Mouse (Mus musculus): ENCODE measurements around the gene Znhit2.

Znhit2 gene

DNA sequence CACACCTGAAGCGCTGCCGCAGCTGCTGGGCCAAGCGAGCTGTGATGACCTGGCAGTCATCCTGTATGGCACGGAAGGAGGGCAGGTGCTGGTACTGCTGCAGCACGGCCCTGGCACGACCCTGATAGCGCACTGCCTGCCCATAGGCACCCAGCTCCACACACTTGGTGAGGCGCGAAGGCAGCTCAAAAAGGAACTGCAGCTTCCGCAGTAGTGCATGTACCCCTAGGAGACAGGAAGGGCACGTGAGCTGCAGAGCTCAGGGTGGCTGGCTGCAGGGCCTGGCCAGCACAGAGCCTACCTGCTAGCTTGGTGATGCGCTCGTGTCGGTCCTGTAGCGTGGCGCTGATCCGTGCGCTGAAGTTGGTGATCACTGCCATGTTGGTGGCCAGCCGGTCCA, 10.3 kb downstream of the Znhit2 start:
- DNase-seq (ENCODE audit: low spot score), result no peak

DNA sequence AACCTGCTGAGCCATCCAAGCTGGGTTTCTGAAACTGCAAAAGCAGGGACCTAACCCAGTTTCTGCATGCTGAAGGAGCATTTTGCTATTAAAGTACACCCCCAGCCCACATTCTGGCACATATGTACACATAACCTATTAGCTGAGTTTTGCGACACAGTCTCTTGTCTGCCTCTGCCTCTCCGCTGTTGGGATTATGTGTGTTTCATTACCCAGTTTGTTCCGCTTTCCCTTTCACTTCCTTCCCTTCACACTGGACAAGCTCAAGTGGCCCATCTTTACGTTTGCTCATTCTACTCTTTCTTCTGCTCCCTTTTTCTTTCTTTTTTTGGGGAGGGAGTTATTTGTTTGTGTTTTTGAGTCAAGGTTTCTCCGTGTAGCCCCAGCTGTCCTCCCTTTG, 12.9 kb downstream of the Znhit2 start:
- DNase-seq (ENCODE audit: low spot score), result no peak

DNA sequence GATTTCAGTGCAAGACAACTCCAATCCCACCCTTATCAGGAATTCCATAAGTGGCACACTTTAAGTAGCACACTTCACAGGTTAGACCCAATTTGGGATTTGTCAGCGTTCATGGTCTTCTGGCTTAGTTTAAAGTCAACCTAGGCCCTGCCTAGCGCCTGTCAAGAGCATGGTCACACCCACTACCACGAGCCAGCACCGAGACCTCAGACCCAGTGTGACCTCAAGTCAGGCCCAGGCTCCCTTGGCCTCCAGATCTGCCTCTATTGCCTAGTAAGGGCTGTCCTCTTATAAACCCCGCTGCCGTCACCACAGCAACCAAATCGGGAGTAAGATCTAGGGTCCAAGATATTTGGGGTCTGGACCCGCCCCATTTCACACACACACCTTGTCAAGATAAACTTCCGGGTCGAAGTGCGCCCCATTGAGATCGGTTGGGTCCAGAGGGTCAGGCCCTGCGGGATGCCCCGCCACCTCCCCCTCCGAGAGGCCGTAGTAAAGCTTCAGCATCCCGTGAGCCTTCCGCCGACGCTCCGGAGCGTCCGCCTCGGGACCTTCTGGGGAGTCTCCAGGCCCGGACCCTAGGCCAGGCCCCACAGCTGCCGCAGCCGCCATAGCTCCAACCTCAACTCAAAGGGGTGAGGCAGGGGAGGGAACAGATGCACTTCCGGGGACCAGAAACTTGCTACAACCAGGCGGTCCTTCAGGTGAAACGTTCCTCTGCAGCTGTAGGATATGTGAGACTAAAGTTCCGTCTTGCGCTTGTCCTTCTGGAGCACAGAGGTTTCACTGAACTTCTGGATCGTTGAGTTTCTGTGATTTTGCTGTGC, 15.8 kb downstream of the Znhit2 start, which contains the start of gene Vps51:
Vps51 (minus strand) TSS at position 668 of the 830 bp plus-strand sequence.
- peak; percentile 87 for DNase-seq (ENCODE audit: low spot score)

DNA sequence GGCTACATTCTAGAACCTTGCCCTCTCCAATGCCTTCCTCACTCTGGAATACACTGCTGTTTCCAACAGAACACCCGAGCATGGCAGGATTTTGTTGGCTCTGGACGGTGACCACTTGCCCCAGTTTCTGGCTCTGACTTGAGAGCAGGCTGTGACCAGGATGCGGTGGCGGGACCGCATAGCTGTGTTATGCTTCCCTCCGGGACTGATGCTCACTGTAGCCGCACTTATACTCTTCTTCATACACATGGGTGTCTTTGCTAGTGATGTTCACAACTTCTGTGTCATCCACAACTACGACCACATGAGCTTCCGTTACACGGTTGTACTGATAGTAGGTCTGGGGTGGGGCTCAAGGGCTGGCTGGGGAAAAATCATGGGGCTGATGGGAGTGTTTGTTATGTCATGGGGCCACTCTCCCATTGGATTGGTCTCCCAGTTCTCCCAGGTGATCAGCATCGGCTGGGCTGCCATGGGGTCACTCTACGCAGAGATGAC, 19.0 kb downstream of the Znhit2 start, which contains the start of gene Tmem262:
Tmem262 (plus strand) TSS at position 51 of the 498 bp plus-strand sequence.
- DNase-seq (ENCODE audit: low spot score), result no peak

DNA sequence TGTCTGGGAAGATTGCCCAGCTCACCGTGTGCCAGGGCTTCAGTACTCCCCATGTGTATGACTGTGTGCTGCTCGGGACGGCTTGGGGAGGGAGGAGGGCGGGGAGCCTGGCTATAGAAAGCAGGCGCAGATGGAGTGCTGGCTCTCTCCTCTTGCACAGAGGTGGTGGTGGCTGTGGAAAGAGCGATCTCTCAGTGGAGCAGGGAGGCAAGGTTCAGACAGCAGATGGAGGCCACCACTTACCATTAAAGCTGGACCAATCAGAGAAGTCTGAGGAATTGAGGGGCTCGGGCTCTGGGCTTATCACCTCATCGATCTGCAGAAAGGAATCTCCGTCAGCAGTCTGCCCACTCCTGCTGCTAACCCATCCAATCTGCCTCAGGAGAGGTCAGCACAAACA, 21.2 kb downstream of the Znhit2 start, which contains the start of gene Gm28374:
Gm28374 (minus strand) TSS at position 101 of the 400 bp plus-strand sequence.
- no peak for DNase-seq (ENCODE audit: low spot score)

DNA sequence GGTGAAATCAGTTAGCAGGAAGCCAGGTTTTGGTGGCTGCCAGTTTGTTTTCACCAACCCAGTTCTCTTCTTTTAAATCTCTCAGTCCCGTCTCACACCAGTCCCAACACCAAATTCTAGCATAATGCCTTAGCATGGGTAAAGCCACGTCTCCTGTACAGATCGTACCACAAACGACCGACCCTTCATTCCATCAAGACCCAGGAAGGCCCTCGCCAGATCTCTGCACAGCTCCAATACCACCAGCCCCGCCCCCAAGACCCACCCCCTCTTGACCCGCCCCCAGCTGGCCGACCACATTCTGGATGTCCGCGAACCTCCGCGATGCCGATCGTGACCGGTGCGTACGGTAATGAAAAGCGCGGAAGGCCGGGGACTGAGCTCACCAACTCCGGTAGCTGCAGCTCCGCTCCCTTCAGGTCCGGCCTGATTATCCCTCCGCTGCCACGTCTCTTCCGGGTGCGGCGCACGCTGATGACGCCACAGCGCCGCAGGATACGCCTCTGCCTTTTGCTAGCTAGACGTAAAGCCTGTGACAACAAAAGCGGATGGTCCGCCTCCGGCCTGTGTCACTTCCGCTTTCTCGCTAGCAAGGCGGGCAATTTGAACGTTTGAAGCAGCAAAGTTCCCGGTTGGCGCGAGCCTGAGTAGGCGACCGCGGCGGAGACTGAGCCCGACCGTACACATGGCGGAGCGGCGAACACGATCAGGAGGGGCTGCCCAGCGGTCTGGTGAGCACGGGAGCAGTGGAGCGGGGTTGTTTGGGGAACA, 23.7 kb downstream of the Znhit2 start, which contains the start of the genes Zfpl1 and Cdca5:
Zfpl1 (minus strand) TSS at position 479 of the 771 bp plus-strand sequence.
Cdca5 (plus strand) TSS at position 506 of the 771 bp plus-strand sequence.
- peak; percentile 97 for DNase-seq (ENCODE audit: low spot score)

DNA sequence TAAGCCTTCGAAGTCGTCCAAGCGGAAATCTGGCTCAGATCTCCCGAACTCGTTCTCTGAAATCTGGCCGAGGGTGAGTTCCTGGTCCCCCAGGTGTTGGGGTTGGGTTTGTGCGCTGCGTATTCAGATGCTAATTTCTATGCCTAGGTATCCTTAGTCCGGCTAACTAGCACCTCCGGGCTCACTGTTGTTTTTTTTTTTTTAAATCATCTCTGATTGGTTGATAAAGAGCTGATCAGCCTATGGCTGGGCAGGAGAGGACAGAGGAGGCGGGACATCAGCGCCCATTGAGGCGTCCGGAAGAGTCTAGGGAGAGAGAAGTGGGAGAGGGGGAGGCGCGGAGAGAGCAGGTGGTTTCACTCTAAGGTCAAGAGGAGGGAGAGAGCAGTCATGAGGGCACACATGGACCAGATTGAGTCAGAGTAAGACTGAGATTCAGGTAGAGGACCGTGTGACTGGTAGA, 24.5 kb downstream of the Znhit2 start:
- no peak for DNase-seq (ENCODE audit: low spot score)

DNA sequence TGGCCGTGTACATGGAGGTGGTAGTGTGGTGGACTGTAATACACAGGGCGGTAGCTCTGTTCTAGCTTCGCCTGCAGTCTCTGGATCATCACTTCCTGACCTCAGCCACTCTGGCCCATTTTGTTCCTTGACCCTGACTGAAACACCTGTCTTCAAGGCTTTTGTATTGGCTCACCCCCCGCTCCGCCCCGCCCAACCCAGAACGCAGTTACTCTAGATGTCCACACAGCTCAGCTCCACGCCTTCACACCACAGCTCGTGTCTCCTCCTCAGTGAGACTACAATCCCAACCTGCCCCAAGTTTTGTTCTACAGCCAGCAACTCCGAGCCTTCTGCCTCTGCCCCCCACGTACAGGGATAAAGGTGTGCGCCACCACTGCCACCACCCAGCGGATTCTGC, 27.8 kb downstream of the Znhit2 start:
- no peak for DNase-seq (ENCODE audit: low spot score)

DNA sequence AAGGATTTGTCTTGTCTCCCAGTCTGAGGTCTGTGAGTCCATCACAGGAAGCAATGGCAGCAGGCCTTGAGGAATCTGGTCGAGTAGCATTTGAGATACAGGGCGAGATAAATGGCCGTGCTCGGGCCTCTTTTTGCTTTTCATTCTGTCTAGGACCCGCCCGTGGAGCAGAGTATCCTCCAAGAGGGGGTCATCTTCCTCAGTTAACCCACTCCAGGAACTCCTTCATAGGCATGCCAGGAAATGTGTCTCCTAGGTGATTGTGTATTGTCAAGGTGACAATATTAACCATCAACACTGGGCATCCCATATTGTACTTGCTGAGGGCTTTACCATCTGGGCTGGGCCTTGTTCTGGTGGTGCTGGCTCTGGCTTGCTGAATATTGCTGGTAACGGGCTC, 33.1 kb downstream of the Znhit2 start, which contains the start of gene AC131692.1:
AC131692.1 (plus strand) TSS at position 301 of the 400 bp plus-strand sequence.
- no peak for DNase-seq (ENCODE audit: low spot score)

DNA sequence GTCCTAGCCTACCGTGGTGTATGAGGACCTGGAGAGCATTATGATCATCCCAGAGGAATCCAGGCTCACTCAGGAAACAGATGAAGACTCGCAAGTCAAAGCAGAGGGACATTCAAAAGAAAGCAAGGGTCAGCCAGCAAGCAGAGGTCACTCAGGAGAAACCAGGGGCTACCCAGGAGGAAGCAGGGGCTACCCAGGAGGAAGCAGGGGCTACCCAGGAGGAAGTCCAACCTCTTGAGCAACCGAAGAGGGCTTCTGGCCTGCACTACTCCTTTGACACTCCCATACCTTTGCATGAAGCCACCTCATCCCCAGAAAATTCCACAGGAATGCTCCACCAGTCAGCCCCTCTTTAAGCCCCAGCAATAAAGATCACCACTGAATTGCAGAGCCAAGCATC, 36.9 kb downstream of the Znhit2 start:
- no peak for DNase-seq (ENCODE audit: low spot score)

DNA sequence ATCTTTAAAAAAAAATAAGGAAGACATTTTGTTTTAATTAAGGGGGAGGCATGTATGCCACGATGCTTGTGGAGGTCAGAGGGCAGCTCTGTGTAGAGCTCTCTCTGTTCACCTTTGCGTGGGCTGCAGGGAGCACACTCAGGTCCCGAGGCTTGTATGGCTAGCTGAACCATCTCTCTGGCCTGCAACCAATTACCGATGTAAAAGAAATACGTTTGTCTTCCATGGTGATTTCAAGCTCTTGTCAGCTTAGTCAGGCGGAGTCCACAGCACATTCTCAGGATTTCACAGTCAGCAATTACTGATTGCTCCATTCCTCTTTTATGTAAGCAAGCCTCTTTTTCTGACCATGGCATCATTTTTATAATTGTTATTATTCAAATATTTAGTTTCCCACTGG, 40.2 kb downstream of the Znhit2 start:
- no peak for DNase-seq (ENCODE audit: low spot score)

DNA sequence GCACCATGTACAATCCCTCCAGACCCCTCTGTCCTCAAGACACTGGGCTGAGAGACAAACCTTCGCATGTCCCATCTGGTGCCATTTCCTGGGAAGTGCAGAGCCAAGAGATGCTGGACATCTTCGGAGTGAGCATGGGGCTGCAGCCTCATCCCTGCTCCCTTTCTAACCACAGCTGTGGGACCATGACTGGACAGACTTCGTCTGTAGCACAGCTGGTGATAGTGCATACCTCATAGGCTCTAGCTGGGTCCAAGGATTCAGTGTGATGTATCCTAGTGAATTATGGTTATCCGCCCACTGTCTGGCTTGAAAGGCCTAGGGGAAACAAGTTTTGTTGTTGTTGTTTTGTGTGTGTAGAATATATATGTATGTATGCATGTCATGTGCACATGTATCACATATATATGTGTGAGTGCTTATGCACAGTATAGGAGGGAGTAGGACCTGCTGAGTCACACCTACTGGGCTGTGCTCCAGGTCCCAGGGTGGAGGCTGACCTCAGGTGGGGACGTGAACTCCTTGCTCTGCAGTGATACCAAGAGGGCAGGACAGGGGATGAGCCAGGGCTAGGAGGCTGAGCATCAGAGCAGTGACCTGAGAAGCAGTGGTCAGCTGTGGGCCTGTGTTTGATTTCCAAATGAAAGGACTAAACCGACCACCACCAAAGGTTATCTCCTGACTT, 41.3 kb downstream of the Znhit2 start:
- no peak for DNase-seq (ENCODE audit: low spot score)

DNA sequence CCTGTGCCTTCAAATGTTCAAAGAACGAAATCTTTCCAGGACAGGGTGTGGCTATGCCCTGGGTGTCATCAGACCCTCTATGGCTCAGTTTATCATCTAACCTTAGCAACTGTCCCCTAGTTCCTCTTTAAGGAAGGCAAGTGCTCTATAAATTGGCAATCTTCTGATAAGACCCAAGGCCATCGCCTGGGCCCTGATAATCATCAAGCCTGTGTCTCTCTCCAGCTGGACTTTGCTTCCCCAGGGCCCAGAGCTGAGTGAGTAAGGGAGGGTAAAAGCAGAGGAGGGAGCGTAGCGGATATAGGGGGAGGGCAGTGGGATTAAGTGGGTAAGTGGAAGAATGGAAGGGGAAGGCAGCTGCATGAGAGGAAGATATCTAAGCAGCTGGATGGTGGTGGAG, 43.5 kb downstream of the Znhit2 start:
- DNase-seq (ENCODE audit: low spot score), result no peak

DNA sequence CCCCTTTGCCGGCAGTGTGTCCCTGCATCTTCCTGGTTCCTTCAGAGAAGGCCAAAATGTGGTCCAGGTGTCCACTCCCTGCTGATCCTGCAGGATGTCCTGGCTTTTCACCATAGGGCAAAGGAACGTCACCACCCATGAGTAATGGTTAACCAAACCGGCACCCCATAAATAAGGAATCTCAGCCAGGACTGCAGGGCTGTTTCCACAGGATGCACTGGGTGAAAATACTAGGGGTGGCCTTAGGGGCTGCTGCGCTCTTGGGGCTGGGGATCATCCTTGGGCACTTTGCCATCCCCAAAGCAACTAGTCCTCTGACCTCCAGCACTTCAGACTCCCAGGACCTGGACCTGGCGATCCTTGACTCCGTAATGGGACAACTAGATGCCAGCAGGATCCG, 44.6 kb downstream of the Znhit2 start, which contains the start of gene Naaladl1:
Naaladl1 (plus strand) TSS at position 197 of the 400 bp plus-strand sequence.
- DNase-seq (ENCODE audit: low spot score), result no peak
